Mouse (Mus musculus): Measurements from ENCODE around the gene Hnrnpa1. TPM values are rescaled to one million over a fixed set of nuclear protein-coding genes. Genes with fewer than 3 reads are reported as not detected.
"Not testable (repeated sequence)": the region's sequence is repeated elsewhere in the genome, so short reads cannot be mapped to it uniquely, and the experiment has no call there.

Hnrnpa1 gene
- polyA plus RNA-seq, 1 experiment from 2014 or later: 1,196 TPM

GRCm38 (mm10) chr15:103245616-103246015 is 5.4 kb downstream of the Hnrnpa1 start:
- Histone ChIP-seq H3K27me3 (no peaks in the 10 kb centered on the region), H3K9ac (replicated peaks) (no peak overlapping the region), H3K4me2 (replicated peaks) (no peak overlapping the region), H3K4me3 (no peak overlapping the region), H3K36me3 (peaks cover 72% of the 10 kb centered on the region), H3K27ac (replicated peaks) (no peak overlapping the region), H3K4me1 (peaks cover 32% of the 10 kb centered on the region), H3K9me3 (no peaks in the 10 kb centered on the region)
- ATAC-seq (ENCODE audit: low FRiP score, low read depth): no peak
- WGBS: 88% methylated on average over 6 of the region's 6 CpGs

- 93% methylated on average over 9 of the region's 9 CpGs for WGBS
- no peak for ATAC-seq (ENCODE audit: low FRiP score, low read depth)
Measured at GRCm38 (mm10) chr15:103247078-103247781, 7.0 kb downstream of the Hnrnpa1 start.

GRCm38 (mm10) chr15:103247782-103248400 is 7.7 kb downstream of the Hnrnpa1 start:
- Histone ChIP-seq H3K9me3 (no peaks in the 10 kb centered on the region), H3K4me3 (no peak overlapping the region), H3K27me3 (no peaks in the 10 kb centered on the region), H3K4me2 (replicated peaks) (no peak overlapping the region), H3K9ac (replicated peaks) (no peak overlapping the region), H3K4me1 (peaks cover 19% of the 10 kb centered on the region), H3K36me3 (peaks cover 55% of the 10 kb centered on the region), H3K27ac (replicated peaks) (no peak overlapping the region)
- ATAC-seq (ENCODE audit: low FRiP score, low read depth): no peak

More at GRCm38 (mm10) chr15:103247078-103247781, 7.0 kb downstream of the Hnrnpa1 start:
- Histone ChIP-seq H3K4me2 (replicated peaks) (no peak overlapping the region), H3K36me3 (peaks cover 62% of the 10 kb centered on the region), H3K4me1 (peaks cover 25% of the 10 kb centered on the region), H3K4me3 (no peak overlapping the region), H3K9ac (replicated peaks) (no peak overlapping the region), H3K27me3 (no peaks in the 10 kb centered on the region), H3K9me3 (no peaks in the 10 kb centered on the region), H3K27ac (replicated peaks) (no peak overlapping the region)

- Histone ChIP-seq H3K4me3 (no peak overlapping the region), H3K9me3 (no peaks in the 10 kb centered on the region), H3K27me3 (no peaks in the 10 kb centered on the region), H3K9ac (replicated peaks) (no peak overlapping the region), H3K36me3 (peaks cover 48% of the 10 kb centered on the region), H3K4me1 (peaks cover 11% of the 10 kb centered on the region), H3K4me2 (replicated peaks) (no peak overlapping the region), H3K27ac (replicated peaks) (no peak overlapping the region)
- ATAC-seq (ENCODE audit: low FRiP score, low read depth): peak; percentile 52; the same call in 1 of the 2 replicates
- 85% methylated on average over 28 of the region's 28 CpGs for WGBS
Measured at GRCm38 (mm10) chr15:103248401-103249313, 8.4 kb downstream of the Hnrnpa1 start.

GRCm38 (mm10) chr15:103249511-103249910 is 9.3 kb downstream of the Hnrnpa1 start:
- H3K27me3 ChIP-seq; H3K4me2 ChIP-seq (replicated peaks); H3K27ac ChIP-seq (replicated peaks); H3K4me3 ChIP-seq; H3K9ac ChIP-seq (replicated peaks); ATAC-seq (ENCODE audit: low FRiP score, low read depth); H3K4me1 ChIP-seq; H3K9me3 ChIP-seq: not testable (repeated sequence)
- peaks cover 43% of the 10 kb centered on the region for H3K36me3 ChIP-seq
- 86% methylated on average over 6 of the region's 6 CpGs for WGBS

GRCm38 (mm10) chr15:103250195-103250740 is 10.0 kb downstream of the Hnrnpa1 start:
- 34% methylated on average over 2 of the region's 2 CpGs for WGBS
- no peaks in the 10 kb centered on the region for H3K9me3 ChIP-seq
- H3K27ac ChIP-seq (replicated peaks): 0 out of 2 replicates have a peak overlapping the region, but pooled peaks have one; percentile 26
- H3K4me2 ChIP-seq (replicated peaks): no peak overlapping the region
- ATAC-seq (ENCODE audit: low FRiP score, low read depth): no peak
- H3K36me3 ChIP-seq: peaks cover 38% of the 10 kb centered on the region
- no peak overlapping the region for H3K9ac ChIP-seq (replicated peaks)
- no peak overlapping the region for H3K4me3 ChIP-seq
- peaks cover 10% of the 10 kb centered on the region for H3K27me3 ChIP-seq
- H3K4me1 ChIP-seq: peaks cover 12% of the 10 kb centered on the region

- Histone ChIP-seq H3K36me3 (peaks cover 26% of the 10 kb centered on the region), H3K9ac (replicated peaks) (no peak overlapping the region), H3K4me2 (replicated peaks) (no peak overlapping the region), H3K9me3 (no peaks in the 10 kb centered on the region), H3K4me1 (peaks cover 15% of the 10 kb centered on the region), H3K27me3 (peaks cover 14% of the 10 kb centered on the region), H3K27ac (replicated peaks) (no peak overlapping the region), H3K4me3 (no peak overlapping the region)
- ATAC-seq (ENCODE audit: low FRiP score, low read depth): no peak
- WGBS: 80% methylated on average over 1 of the region's 1 CpGs
Measured at GRCm38 (mm10) chr15:103251595-103251994, 11.4 kb downstream of the Hnrnpa1 start.

GRCm38 (mm10) chr15:103252660-103253059 is 12.4 kb downstream of the Hnrnpa1 start:
- WGBS: 87% methylated on average over 3 of the region's 3 CpGs
- peaks cover 15% of the 10 kb centered on the region for H3K4me1 ChIP-seq
- no peak overlapping the region for H3K4me2 ChIP-seq (replicated peaks)

GRCm38 (mm10) chr15:103253352-103253751 is 13.1 kb downstream of the Hnrnpa1 start:
- Histone ChIP-seq H3K4me1 (peaks cover 17% of the 10 kb centered on the region), H3K4me3 (no peak overlapping the region), H3K27me3 (peaks cover 23% of the 10 kb centered on the region), H3K9ac (replicated peaks) (no peak overlapping the region), H3K36me3 (peaks cover 9% of the 10 kb centered on the region), H3K27ac (replicated peaks) (no peak overlapping the region), H3K9me3 (no peaks in the 10 kb centered on the region), H3K4me2 (replicated peaks) (no peak overlapping the region)
- WGBS: 86% methylated on average over 1 of the region's 1 CpGs
- ATAC-seq (ENCODE audit: low FRiP score, low read depth): no peak

More at GRCm38 (mm10) chr15:103252660-103253059, 12.4 kb downstream of the Hnrnpa1 start:
- Histone ChIP-seq H3K36me3 (peaks cover 16% of the 10 kb centered on the region), H3K9me3 (no peaks in the 10 kb centered on the region), H3K27me3 (peaks cover 16% of the 10 kb centered on the region), H3K27ac (replicated peaks) (no peak overlapping the region), H3K4me3 (no peak overlapping the region), H3K9ac (replicated peaks) (no peak overlapping the region)
- no peak for ATAC-seq (ENCODE audit: low FRiP score, low read depth)

- H3K36me3 ChIP-seq: no peaks in the 10 kb centered on the region
- peak overlapping the region; percentile 60 for H3K9ac ChIP-seq (replicated peaks)
- WGBS: 1% methylated on average over 25 of the region's 25 CpGs
- no peaks in the 10 kb centered on the region for H3K9me3 ChIP-seq
- H3K27ac ChIP-seq (replicated peaks): no peak overlapping the region
- peak overlapping the region; percentile 77 for H3K4me2 ChIP-seq (replicated peaks)
- H3K4me1 ChIP-seq: peaks cover 18% of the 10 kb centered on the region
- ATAC-seq (ENCODE audit: low FRiP score, low read depth): peak; percentile 59
- peak overlapping the region; percentile 39 for H3K4me3 ChIP-seq
- H3K27me3 ChIP-seq: peaks cover 25% of the 10 kb centered on the region
Measured at GRCm38 (mm10) chr15:103255169-103255568, 14.9 kb downstream of the Hnrnpa1 start.

- peaks cover 15% of the 10 kb centered on the region for H3K4me1 ChIP-seq
- 93% methylated on average over 6 of the region's 6 CpGs for WGBS
- no peaks in the 10 kb centered on the region for H3K9me3 ChIP-seq
- H3K9ac ChIP-seq (replicated peaks): no peak overlapping the region
- no peak overlapping the region for H3K27ac ChIP-seq (replicated peaks)
- H3K4me3 ChIP-seq: no peak overlapping the region
- no peaks in the 10 kb centered on the region for H3K36me3 ChIP-seq
- peaks cover 25% of the 10 kb centered on the region for H3K27me3 ChIP-seq
- no peak for ATAC-seq (ENCODE audit: low FRiP score, low read depth)
- H3K4me2 ChIP-seq (replicated peaks): no peak overlapping the region
Measured at GRCm38 (mm10) chr15:103256210-103256986, 16.2 kb downstream of the Hnrnpa1 start.
